Mouse (Mus musculus): Measurements from ENCODE around the gene Sstr4.

- TF ChIP-seq CTCF (IDR thresholded peaks at IDR 0.05; ENCODE audit: control insufficient read depth, insufficient read depth, insufficient replicate concordance, low read depth, low read length) (no peak), POLR2A (IDR thresholded peaks at IDR 0.05; ENCODE audit: control insufficient read depth, low read depth, low read length) (no peak)
Measured at GRCm38 (mm10) chr2:148441421-148441820, 46.3 kb downstream of the Sstr4 start.
